Mouse (Mus musculus) stomach, postnatal 0 days (tissue): ENCODE data around the gene Zfp831. TPM values are rescaled to one million over a fixed set of nuclear protein-coding genes. Genes with fewer than 3 reads are reported as not detected.
A peak's percentile ranks its signal among the peaks of the same experiment; 100 is the strongest.

Experiments
- ATAC-seq: fragments of 200-750 bp; cut with Nextera tagmentation; 2 replicates; pipeline ENCODE4 v1.8.0; 2017; ENCODE audit not compliant: low FRiP score, low TSS enrichment
- DNase-seq: peaks from one replicate; pipeline ENCODE4 v3.0.0-alpha.2; 2016; ENCODE audit warnings: low spot score
- H3K27ac ChIP-seq: fragments of 300-500 bp; sonication (generic); replicated peaks from 2 replicates; pipeline ENCODE4 v1.5.1; 2014; ENCODE audit warnings: mild to moderate bottlenecking, control low read depth
- H3K27me3 ChIP-seq: fragments of 300-500 bp; sonication (generic); 2 replicates; pipeline ENCODE4 v1.6.1; 2014; ENCODE audit warnings: low read length; ENCODE audit not compliant: control insufficient read depth, insufficient read depth
- H3K36me3 ChIP-seq: fragments of 300-500 bp; sonication (generic); 2 replicates; pipeline ENCODE4 v1.6.1; 2014; ENCODE audit warnings: low read length, mixed read lengths; ENCODE audit not compliant: control insufficient read depth, insufficient read depth
- H3K4me1 ChIP-seq: fragments of 300-500 bp; sonication (generic); replicated peaks from 2 replicates; pipeline ENCODE4 v1.6.1; 2014; ENCODE audit warnings: antibody characterized with exemption; ENCODE audit not compliant: control insufficient read depth, insufficient read depth
- H3K4me2 ChIP-seq: fragments of 300-500 bp; sonication (generic); replicated peaks from 2 replicates; pipeline ENCODE4 v1.6.1; 2014; ENCODE audit warnings: low read depth, mild to moderate bottlenecking, control low read depth, moderate library complexity
- H3K4me3 ChIP-seq: fragments of 300-500 bp; sonication (generic); 2 replicates; pipeline ENCODE4 v1.5.1; 2014; ENCODE audit warnings: low read depth, low read length, control low read depth
- H3K9ac ChIP-seq: fragments of 300-500 bp; sonication (generic); 2 replicates; pipeline ENCODE4 v1.6.1; 2014; ENCODE audit warnings: mild to moderate bottlenecking, low read length, control low read depth, mixed read lengths
- H3K9me3 ChIP-seq: fragments of 300-500 bp; sonication (generic); 2 replicates; pipeline ENCODE4 v1.6.1; 2016; ENCODE audit warnings: low read length; ENCODE audit not compliant: control insufficient read depth
- CTCF ChIP-seq: IDR thresholded peaks from 2 replicates; pipeline ENCODE4 v1.5.1; 2016; ENCODE audit warnings: antibody characterized with exemption, low read depth, mild to moderate bottlenecking, moderate library complexity
- EP300 ChIP-seq: optimal IDR thresholded peaks from 2 replicates; pipeline ENCODE3; 2016; ENCODE audit warnings: antibody characterized with exemption
- WGBS: fragments of 180-500 bp; shearing (Covaris S2); extraction: QIAGEN DNeasy Blood & Tissue Kit; methylation state at CpG from one replicate; pipeline ENCODE4 v1.1.7; 2014; 5-methylcytosine and 5-hydroxymethylcytosine counted together
- polyA plus RNA-seq: library from polyadenylated mRNA; unstranded; fragments of >200 nt; fragmentation: Nextera tagmentation; extraction: Ambion mirVana; gene quantifications from 2 replicates; pipeline ENCODE4 v1.2.1, GENCODE M21; 2015

Gene Zfp831
- polyA plus RNA-seq, 1 experiment from 2014 or later = not detected

DNA sequence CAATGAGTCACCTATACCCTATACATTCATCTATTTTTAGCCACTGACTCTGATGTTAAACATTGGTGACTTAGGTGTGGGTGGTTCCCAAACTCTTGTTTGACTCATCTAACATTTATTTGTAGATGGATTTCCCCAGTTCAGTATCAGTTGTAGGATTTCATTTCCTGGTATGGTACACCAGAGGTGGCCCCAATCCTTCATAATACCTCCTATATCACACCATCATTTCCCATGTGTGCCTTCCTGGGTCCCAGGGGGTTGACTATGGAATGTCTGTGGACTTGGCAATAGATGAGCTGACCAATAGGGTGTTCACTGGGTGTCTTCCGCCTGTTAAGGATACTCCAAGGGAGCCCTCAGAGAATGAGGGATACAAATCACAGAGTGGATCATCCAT, 109.9 kb downstream of the Zfp831 start:
- no peaks in the 10 kb centered on the region for H3K36me3 ChIP-seq
- DNase-seq (no peak), ATAC-seq (peak; percentile 60)
- H3K9me3 ChIP-seq = no peaks in the 10 kb centered on the region
- H3K27ac ChIP-seq = no peak overlapping the region
- no peak overlapping the region for H3K4me2 ChIP-seq
- WGBS = 89% methylated on average over 1 of the region's 1 CpGs
- TF ChIP-seq CTCF = no peak
- TF ChIP-seq EP300 = no peak
- no peak overlapping the region for H3K4me3 ChIP-seq
- H3K9ac ChIP-seq = no peak overlapping the region
- no peaks in the 10 kb centered on the region for H3K27me3 ChIP-seq
- H3K4me1 ChIP-seq = no peaks in the 10 kb centered on the region

DNA sequence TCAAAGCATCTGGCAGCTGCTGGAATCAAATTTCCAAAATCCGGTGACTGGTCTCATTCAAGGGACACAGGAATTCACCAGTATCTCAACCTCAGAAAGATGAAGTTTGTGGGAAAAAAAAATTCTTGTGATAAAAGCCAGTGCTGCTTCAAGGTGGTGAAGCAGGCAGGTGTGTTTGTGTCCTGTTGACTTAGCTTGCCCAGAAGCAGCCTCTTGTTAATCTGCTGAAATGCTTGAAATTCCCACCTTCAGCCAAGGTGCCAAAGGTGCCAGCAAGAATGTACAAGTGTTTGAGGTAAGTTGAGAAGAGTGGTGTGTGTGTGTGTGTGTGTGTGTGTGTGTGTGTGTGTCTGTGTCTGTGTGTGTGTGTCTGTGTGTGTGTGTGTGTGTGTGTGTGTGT, 110.9 kb downstream of the Zfp831 start:
- Histone ChIP-seq H3K27me3 (no peaks in the 10 kb centered on the region), H3K4me2 (no peak overlapping the region), H3K4me3 (no peak overlapping the region), H3K9ac (no peak overlapping the region), H3K4me1 (no peaks in the 10 kb centered on the region), H3K9me3 (no peaks in the 10 kb centered on the region), H3K36me3 (no peaks in the 10 kb centered on the region), H3K27ac (no peak overlapping the region; the same call in 1 of the 2 replicates)
- DNase-seq = peak; percentile 27
- no peak for TF ChIP-seq EP300
- 50% methylated on average over 1 of the region's 1 CpGs for WGBS
- ATAC-seq = no peak

DNA sequence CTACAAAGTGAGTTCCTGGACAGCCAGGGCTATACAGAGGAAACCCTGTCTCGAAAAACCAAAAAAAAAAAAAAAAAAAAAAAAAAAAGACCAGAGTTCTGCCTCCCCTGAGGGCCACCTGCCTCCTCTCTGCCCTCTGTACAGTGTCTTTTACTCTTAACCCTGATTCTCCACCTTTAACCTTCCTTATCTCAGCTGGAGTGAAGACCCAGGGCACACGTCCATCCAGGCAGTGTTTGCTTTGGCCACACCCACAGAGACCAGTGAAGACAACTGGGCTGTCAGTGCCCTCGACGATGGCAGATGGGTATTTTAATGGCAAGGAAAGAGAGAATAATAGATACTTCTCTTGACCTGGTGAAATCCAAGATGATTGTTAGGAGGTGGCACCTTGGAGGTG, 115.9 kb downstream of the Zfp831 start:
- no peak overlapping the region for H3K4me3 ChIP-seq
- no peak for DNase-seq
- WGBS = 69% methylated on average over 4 of the region's 4 CpGs
- H3K9ac ChIP-seq = no peak overlapping the region
- no peak for ATAC-seq
- no peaks in the 10 kb centered on the region for H3K9me3 ChIP-seq
- H3K4me1 ChIP-seq = no peaks in the 10 kb centered on the region; the same call in 1 of the 2 replicates
- H3K4me2 ChIP-seq = no peak overlapping the region
- TF ChIP-seq CTCF (no peak), EP300 (no peak)
- no peaks in the 10 kb centered on the region for H3K27me3 ChIP-seq
- H3K27ac ChIP-seq = no peak overlapping the region
- no peaks in the 10 kb centered on the region for H3K36me3 ChIP-seq

Other genes with a start within 250 kb of the Zfp831 start
- 37.6 and 40.2 TPM in 2 replicates for gene Nelfcd, start 227.7 kb upstream of the Zfp831 start, polyA plus RNA-seq
- 90.4 and 94.2 TPM in 2 replicates for gene Ctsz, start 204.5 kb upstream of the Zfp831 start, polyA plus RNA-seq
- 0.08 and 0.11 TPM in 2 replicates for gene Tubb1, start 192.8 kb upstream of the Zfp831 start, polyA plus RNA-seq
- gene Atp5e, start 179.4 kb upstream of the Zfp831 start, polyA plus RNA-seq = 759 and 851 TPM in 2 replicates
- gene Prelid3b, start 170.5 kb upstream of the Zfp831 start, polyA plus RNA-seq = 131 and 132 TPM in 2 replicates
- 11.2 and 13.0 TPM in 2 replicates for gene Edn3, start 117.1 kb downstream of the Zfp831 start, polyA plus RNA-seq